Mouse (Mus musculus): ENCODE results near the gene Sgms2.

DNA sequence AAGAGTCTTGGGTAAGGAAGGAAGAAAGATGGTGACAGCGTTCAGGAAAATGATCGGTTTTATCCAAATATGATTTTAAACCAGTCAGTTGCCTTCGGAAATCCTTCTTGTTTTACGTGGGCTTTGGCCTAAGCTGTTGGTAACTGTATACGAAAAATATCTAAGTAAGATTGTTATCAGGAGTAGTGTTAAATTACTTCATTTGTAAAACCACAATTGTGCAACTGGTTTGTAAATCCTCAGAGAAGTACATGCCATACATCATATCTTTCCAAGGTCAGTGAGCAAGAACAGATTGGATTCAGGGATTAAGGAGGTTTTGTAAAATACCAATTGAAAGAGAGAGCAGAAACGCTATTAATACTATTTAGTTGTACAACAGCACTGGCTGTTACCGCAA is 185.0 kb downstream of the Sgms2 start:
- TF ChIP-seq CTCF (IDR thresholded peaks at IDR 0.05; ENCODE audit: low read depth) (no peak), EP300 (IDR thresholded peaks at IDR 0.05; ENCODE audit: low read depth) (no peak)

Measured in heart, postnatal 0 days (tissue).